Mouse (Mus musculus) kidney, postnatal 14 days (tissue): Measurements from ENCODE around the gene Bet1l.
A peak's percentile ranks its signal among the peaks of the same experiment; 100 is the strongest.

Experiments used
- DNase-seq: peaks from one replicate; pipeline ENCODE4 v3.0.0; 2022; ENCODE audit warnings: mixed read lengths

Bet1l gene

DNA sequence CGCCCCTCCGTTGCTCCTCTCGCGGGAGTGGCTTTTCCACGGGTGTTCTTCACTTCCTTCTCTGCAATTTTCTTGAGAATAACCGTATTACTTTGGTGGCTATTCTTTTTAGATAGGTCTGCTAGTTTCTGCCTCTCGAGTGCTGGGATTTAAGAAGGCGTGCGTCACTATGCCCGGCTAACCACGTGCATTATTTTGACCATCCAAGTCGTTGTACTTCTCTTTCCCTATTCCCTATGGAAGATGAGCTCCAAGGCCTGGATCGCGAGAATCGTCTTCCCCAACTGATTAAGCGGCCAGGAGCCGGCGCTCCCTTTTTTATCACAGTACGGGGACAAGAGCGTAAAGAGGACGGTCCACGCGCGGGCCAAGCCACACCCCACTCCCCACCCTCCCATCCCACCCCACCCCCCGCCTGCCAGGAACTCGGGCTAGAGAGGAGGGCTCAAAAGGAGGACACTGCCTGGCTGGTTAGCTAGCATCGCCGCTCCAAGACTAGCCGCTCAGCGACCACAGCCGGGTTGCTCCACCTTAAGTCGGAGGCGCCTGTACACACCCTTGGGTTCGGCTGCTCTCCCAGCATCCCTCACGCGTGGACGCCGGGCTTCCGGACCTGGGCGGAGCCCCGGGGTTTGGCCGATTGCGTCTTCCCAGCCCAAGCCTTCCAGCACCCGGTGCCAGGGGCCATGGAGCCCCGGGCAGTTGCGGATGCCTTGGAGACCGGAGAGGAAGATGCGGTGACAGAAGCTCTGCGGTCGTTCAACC, 410 bp downstream of the Bet1l start, which contains the start of gene Ric8a:
Gene Ric8a (plus strand): TSS at position 173 of the 765 bp plus-strand sequence.
- peak; percentile 92 for DNase-seq

DNA sequence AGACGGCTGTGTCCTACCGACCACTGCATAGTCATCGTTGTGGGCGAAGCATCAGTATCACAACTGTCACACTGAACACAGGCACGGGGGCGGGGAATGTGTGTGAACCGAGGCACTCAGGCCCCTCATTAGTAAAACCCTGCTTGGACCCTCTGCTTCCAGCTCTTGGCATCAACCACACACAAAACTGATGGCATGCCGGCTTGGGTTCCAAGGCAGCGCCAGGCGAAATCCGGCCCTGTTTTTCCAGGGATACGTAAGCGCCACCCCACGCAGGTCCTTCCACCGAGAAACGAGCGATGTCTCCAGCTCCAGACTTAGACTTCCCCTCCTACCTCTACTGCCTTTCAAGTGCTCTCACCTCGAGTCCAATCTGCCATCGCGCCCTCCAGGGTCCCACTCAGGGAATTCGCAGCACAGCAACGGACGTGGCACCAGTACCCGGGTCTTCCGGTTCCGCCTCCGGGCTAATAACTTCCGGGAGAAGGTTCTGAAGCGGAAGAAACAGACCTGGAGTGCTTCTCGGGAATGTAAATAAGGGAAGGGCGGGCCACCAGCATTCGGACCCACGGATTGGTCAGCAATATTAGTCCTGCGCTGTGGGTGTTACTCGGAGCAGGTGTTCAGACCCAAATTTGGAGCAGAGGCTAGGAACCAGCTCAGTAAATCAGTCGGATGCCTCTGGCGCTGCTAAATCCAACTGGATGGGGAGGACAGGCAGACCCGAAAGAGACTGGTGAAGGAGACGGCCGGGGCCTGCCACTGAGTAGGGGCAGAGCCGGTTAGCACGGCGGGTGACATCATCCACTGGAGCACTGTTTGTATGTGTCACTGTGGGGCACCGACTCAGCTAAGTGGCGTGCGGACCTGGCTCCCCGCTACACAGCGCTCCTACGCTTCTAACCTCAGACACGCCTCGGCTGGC, 1.3 kb downstream of the Bet1l start, which contains the start of gene Gm45785:
Gene Gm45785 (minus strand): TSS at position 472 of the 925 bp plus-strand sequence.
- DNase-seq: peak; percentile 92

DNA sequence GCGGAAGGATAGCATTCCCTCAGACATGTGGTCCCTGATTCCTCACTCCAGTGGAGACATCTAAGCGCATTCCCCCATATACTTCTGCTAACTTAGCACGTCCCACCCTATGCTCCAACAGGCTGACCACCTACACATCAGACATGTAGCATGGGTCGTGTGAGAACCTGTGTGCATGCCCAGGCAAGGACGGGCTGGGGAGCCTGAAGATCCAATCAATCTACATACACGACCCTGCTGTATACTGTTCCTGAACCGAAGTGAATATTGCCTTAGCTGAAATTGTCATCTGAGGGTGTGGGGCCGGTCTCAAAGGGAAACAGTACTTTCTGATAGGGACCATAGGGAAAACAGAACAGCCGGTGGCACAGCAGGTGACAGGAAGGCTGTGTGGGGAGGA, 2.2 kb downstream of the Bet1l start:
- no peak for DNase-seq

DNA sequence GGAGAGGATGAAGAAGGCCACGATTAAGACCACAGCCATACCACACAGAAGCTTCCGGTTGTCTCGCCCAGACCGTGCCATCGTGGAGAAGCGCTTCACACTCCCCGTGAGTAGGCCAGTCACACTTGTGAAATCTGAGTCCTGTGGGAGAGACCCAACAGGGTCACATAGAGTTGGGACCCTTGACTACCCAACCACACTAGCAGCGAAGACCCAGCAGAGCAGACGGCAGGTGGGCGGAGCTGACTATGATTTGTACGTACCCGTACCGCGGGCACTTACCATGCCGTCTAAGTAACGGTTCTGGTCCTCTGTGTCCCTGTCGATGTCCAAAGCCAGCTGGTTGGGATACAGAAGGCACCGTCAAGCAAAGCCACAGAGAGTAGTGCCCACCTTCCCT, 2.9 kb downstream of the Bet1l start:
- DNase-seq: no peak

DNA sequence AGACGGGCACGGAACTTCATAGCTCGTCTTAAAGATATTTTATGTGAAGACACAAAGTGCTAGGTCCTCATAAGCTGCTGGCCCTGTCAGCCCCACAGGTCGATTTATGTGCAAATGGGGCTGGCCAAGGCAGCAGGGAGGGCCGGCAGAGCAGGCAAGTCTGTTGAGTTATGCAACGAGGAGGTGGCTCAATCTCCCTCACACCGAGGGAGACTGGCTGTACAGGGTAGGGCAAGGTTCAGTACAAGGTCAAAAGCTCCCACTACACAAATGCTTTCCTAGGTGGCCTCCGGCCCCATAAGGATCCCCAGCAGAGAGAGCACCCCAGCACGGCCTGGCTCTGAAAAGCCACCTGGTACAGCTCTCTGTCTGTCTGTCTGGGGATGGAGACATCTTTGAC, 4.0 kb downstream of the Bet1l start:
- DNase-seq: no peak

DNA sequence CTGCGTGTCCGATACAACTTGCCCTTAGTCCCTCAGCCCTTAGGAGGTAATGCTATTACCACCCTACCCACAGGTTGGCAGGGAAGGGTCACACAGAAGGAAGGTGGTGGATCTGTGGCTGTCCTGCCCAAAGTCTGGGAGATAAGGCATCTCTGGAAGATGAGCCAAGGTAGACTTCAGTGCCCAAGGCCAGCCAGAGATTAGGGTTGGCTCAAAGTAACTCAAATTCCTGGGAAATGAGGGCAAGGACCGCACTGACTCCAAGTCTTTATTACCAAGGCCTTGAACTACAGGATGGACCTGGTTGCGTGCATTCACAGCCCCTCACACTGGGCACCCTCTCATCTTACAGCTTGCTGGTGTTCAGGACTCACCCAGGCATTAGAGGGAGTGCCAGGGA, 5.5 kb downstream of the Bet1l start:
- no peak for DNase-seq

DNA sequence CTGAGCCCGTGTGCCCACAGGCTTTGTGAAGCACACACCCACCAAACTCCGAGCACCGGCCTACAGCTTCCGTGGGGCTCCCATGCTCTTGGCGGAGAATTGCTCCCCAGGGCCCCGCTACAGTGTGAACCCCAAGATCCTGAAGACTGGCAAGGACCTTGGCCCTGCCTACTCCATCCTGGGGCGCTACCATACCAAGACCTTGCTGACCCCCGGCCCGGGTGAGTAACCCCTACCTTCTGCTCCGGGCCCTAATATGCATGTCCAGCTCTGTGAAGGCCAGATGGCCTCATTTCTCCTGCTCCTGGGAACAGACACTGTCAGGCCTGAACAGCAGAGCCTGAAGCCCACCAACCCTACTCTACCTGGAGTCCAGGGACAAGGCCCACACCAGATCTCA, 8.8 kb downstream of the Bet1l start:
- no peak for DNase-seq

DNA sequence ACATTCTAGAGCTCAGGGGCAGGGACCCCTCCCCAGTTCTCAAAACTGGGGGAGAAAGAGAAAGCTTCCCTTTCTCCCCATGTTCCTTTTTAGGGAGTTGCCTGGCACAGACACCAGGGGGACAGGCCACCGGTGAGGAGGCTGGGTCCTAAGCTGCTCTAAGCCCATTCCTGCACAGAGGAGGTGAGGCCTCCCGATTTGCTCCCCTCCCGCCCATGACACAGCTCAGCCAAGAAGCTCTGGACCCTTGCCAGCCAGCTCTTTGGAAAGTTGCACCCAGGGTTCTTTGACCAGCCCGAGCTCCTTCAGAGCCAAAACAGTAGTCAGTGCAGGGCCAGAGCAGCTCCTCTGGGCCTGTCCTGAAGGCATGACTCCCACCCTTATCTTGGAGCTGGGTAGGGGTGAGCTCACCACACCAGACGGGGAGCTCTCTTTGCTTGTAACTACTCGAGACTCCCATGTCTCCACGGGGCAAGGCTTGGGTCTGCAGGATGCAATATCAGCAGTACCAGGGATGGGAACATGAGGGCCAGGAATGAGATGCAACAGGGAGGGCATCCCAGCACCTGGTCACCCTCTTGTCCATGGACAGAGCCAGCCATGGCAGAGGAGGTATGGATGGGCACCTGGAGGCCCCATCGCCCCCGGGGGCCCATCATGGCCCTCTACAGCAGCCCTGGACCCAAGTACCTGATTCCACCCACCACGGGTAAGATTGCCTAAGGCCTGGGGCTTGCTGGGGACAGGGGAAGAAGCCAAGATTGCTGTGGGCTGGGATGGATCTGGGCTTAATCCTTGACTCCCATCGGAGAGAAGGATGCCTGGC, 9.4 kb downstream of the Bet1l start, which contains the start of gene Odf3:
Gene Odf3 (plus strand): TSS at position 51 of the 826 bp plus-strand sequence.
- DNase-seq: peak; percentile 54

DNA sequence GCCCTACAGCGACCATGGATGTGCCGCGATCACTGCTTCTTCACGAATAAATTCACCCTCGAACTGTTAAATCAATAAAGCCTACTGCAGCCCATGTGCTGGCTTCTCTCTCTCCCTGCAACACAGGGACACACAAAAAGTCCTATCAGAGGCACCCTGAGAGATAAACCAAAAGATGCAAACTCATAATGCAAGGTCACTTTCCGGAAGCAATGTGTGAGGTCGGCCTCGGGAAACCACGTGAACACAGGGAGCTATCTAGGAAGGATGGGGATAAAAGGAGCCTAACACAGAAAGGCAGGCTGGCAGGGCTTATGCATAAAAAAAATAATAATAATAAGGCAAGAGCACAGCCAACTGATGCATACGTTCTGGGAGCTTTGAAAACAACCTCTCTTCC, 10.7 kb downstream of the Bet1l start:
- DNase-seq: no peak

DNA sequence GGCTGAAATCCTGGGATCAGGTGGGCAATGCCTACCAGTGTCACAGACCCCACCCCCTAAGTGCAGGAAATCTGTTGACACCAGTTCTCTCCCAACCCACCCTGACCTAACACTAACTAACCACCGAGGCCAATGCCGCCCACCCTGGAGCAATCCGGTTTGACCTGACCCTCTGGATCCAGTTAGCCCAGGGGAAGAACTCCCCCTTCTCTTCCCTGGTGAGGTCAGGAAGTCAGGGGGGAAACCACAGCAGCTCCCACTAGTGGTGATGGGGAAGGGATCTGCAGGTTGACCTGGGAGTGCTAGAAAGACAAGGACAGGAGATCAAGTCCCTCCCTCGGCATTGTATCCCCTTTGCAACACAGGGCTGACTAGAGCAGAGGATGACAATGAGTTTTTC, 11.7 kb downstream of the Bet1l start:
- no peak for DNase-seq

DNA sequence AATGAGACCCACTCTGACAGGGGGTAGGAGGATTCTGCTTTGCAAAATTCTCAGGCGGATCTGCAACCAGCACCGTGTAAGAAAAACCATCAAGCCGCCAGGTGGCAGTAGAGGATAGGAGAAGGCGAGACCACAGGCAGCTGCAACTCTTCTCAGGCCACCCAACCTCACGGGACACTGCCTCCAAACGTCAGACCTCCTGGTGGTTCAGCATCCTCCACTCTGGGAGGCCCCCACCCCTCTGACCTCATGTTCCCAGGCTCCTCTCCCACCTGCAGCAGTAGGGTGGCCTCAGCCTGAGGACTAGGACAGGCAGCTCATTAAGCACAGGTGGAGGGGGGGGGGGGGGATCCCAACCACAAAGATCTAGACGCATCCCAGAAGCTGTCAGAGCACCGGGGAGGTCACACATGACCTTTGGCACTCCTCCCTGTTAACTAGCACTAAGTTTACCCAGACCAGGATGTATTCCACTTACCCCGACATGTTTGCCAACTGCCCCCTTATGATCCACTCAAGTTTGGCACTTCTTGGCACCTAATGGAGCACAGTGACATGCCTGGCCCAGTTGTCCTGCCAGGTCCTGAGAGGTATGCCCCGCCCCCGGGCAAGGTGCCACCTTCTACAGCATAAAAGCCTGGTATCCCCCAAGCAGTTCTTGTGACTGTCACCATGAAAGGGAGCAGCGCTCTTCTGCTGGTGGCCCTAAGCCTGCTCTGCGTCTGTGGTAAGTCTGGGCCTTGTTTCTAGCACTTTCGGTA, 12.3 kb downstream of the Bet1l start, which contains the start of gene Scgb1c1:
Gene Scgb1c1 (plus strand): TSS at position 643 of the 761 bp plus-strand sequence.
- peak; percentile 88 for DNase-seq

DNA sequence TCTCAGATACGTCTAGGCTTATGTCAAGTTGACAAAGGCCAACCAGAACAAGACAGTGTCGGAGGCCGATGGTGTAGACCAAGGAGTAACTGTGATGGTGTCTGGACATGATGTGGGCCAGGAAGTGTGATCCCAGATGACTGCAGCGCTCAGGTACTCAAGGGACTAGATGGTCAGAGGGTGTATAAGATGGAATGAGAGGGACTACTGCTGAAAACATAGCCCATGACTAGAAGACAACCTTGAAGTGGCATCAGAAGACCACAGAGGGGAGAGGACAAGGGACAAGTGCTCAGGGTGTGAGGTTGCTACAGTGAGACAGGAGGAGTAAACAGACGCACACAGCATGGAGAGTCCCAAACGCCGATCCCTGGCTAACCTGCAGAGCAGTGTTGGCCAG, 13.6 kb downstream of the Bet1l start:
- no peak for DNase-seq

DNA sequence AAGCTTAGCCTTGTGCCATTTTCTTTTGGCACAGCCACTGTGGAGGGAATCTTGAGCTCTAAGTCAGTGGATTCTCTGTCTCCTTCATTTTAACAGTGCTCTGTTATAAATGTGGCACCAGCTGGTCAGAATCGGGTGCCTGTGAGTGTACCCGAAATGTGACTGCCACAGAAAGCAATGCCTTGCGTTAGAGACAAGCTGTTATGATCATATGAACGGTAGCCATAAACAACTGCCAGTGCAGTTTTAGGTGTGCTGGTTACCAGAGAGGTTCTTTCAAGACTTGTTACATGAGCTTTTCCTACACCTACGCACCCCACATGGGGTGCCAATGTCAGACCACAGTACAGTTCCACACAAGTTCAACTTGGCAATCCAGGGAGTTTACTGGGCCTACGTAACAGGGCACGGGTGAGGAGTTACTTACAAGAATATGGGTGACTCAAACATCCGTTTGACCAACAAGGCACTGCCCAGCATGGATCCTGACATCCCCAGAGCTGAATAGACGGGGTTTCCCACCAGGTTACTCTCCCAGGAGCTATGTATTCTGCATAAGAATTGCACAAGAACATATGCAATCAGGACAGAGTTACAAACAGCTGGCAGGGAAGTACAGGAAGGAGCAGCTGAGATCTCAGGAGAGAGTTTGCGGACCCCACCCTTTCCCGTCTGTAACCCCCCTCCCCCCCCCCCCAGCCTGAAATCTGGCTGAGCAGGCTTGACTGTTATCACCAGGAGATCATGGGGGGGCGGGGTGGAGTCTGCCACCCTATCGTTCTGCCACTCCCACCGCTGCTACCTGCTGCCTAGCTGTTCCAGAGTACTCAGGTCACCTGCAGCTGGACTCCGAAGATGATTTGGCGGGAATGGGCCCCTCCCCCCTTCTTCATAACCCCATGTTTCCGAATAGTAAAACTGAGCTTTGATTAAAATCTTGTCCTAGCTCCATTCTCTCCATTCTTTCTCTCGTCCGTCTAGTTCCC, 16.3 kb downstream of the Bet1l start:
- no peak for DNase-seq

DNA sequence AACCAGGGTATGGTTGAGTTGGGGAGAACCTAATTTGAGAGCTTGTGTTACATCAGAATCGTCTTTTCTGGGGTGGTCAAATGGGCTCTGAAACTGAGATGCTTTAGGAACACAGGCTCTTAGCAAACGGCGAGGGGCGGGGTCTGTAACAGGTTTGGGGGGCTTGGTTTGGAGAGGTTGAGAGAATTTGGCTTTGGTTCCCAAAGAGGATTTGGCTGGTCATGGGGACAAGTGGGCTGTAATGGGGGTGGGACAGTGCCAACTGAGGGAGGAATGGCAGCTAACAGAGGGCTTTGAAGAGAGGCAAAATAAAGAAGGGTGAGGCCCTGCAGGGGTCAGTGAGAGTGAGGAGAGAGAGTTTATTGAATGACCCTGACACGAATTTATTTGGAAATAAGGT, 17.8 kb downstream of the Bet1l start:
- no peak for DNase-seq

DNA sequence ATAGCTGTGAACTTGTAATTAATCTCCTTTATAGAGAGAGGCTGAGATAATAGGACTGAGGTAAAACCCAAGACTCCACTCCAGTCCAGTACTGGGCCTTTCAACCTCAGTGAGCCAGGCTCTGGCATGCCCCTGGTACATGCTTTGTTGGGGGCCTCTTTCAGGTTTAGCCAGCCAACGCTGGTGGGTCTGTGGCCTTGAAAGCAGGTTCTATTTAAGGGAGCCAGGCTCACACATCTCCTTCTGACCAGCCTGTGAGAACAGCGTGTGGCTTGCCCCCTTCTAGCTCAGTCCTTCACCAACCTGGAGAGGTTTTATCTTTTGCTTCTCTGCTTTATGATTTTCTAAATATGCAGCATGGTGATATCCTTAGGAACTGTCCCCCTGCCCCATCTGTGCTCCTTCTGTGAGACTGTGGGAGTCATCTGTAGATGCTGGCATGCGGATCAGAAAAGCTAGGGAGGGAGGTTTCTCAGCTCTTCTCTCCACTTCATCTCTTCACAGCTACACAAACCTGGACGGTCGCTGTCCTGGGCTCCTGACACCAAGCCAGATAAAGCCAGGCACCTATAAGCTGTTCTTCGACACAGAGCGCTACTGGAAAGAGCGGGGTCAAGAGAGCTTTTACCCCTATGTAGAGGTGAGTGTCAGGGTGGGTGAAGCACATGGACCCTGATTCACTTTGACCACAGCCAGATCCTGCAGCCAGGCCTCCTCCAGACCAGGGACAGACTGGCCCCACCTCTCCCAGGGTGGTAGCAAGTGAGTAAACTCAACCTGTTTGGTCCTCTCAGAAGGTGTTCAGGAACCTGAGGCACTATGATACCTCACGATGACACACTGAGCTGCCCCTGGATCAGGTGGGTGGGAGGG, 20.9 kb downstream of the Bet1l start:
- DNase-seq: no peak

DNA sequence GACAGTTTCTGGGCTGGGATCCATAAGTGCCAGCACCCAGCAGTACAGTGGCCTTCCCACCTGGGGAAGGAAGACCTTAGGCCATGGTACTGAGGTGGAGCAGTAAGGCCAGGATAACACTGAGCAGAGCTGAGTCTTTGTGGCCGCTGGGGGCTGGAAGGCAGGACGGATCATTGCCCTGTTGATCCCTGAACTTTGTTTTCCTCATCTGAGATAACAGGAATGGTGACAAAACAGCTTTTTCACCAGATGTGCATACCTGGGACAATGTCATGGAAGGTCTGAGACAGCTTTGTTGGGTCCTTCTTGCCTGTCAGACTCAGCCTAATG, 21.7 kb downstream of the Bet1l start:
- no peak for DNase-seq

DNA sequence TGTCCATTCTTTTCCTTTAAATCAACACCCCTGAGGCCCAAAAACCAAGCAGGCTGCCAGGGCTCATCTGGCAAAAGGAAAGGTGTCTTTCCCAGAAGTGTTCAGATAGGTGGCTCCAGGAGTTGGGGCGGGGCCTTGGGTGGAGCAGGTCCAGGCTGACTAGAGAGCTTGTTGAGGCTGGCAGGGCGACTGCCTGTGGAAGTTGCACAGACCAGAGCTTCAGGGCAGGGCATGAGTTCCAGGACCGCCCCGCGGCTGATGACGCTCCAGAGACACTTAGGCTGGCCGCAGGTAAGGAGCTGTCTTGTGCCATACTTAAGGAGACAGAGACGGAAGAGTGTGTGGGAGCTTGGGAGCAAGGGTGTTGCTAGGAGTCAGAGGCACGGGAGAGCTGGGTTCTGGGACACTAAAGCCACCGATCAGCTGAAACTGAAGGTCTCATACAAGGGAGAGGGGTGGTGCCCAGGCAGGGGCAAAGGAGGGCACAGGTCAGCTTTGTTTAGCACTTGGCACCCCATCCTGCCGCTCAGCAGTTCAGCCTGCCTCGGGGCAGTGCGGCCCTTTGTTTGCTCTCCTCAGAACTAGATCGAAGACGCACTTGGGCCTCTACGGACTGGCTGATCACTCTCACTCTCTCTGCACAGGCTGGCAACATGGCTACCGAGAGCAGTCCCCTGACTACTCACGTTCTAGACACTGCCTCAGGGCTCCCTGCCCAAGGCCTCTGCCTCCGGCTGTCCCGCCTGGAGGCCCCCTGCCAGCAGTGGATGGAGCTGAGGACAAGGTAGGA, 22.2 kb downstream of the Bet1l start, which contains the start of gene Urah:
Gene Urah (plus strand): TSS at position 51 of the 790 bp plus-strand sequence.
- no peak for DNase-seq

DNA sequence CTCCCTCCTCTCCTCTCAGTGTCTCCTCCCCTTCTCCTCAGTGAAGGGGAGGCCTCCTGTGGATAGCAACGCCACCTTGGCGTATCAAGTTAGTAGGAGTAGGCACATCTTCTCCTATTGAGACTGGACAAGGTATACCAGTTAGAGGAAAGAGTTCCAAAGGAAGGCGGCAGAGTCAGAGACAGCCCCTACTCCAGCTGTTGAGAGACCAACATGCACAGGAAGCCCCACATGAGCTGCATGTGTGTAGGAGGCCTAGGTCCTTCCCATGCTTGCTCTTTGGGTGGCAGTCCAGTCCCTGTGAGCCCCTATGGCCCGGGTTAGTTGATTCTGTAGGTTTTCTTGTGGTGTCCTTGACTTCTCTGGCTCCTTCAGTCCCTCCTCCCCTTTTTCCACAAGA, 24.0 kb downstream of the Bet1l start:
- DNase-seq: no peak

DNA sequence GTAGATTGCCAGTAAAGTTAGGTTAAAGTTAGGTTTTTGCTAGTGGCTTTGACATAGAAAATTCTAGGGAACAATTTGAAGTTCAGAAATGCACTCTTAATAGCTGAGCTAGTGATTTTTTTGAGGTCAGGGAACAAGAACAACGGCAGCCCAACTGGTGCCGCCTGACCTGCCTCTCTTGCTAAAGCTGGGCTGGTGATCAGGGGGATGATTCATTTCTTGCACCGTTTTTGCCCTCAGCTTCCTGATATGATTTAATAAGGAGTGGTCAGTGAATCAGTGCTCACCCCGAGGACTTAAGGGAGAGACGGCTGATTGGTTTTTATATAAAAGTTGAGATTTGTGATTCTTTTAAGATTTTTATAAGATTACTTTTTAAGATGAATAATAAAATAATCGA, 25.9 kb downstream of the Bet1l start:
- DNase-seq: no peak
